Mouse (Mus musculus): ENCODE results near the gene Tacr2. TPM values are rescaled to one million over a fixed set of nuclear protein-coding genes. Genes with fewer than 3 reads are reported as not detected.

The Tacr2 gene
- polyA plus RNA-seq, 1 experiment from 2014 or later, result not detected

- no peaks in the 10 kb centered on the region for H3K36me3 ChIP-seq (ENCODE audit: control insufficient read depth, insufficient read depth, low read length)
- 0 out of 2 replicates have a peak, but pooled peaks cover 5% of the 10 kb centered on the region for H3K4me1 ChIP-seq (ENCODE audit: control insufficient read depth, insufficient read depth, low read length)
- H3K9ac ChIP-seq (ENCODE audit: low read length), result peak within 1 kb of the TSS; percentile 70
- peak within 1 kb of the TSS; percentile 59 for H3K4me3 ChIP-seq (ENCODE audit: low read depth, low read length)
- DNase-seq (ENCODE audit: low spot score) (peak; percentile 98), ATAC-seq (ENCODE audit: insufficient number of reproducible peaks, low FRiP score, low TSS enrichment, low read depth) (peak; percentile 92)
- no peaks in the 10 kb centered on the region for H3K9me3 ChIP-seq (ENCODE audit: control insufficient read depth, low read length)
- no peaks in the 10 kb centered on the region for H3K27me3 ChIP-seq (ENCODE audit: control insufficient read depth, insufficient read depth, low read length)
- peak within 1 kb of the TSS; percentile 95 for H3K4me2 ChIP-seq (ENCODE audit: low read depth, severe bottlenecking)
- under 1% methylated on average over 58 of the region's 59 CpGs for WGBS
- H3K27ac ChIP-seq (replicated peaks; ENCODE audit: low read depth, low read length), result no peak within 1 kb of the TSS
Measured at GRCm38 (mm10) chr10:62230708-62231394, 21.4 kb upstream of the Tacr2 start, which contains the start of gene Tspan15. TSS of gene Tspan15 (minus strand) at chr10:62231251.

GRCm38 (mm10) chr10:62231395-62231732, 20.9 kb upstream of the Tacr2 start:
- H3K9ac ChIP-seq (ENCODE audit: low read length), result 0 out of 2 replicates have a peak overlapping the region, but pooled peaks have one; percentile 12
- H3K4me1 ChIP-seq (ENCODE audit: control insufficient read depth, insufficient read depth, low read length), result 0 out of 2 replicates have a peak, but pooled peaks cover 2% of the 10 kb centered on the region
- no peaks in the 10 kb centered on the region for H3K27me3 ChIP-seq (ENCODE audit: control insufficient read depth, insufficient read depth, low read length)
- H3K27ac ChIP-seq (replicated peaks; ENCODE audit: low read depth, low read length), result no peak overlapping the region
- peak; percentile 45; the same call in 1 of the 2 replicates for ATAC-seq (ENCODE audit: insufficient number of reproducible peaks, low FRiP score, low TSS enrichment, low read depth)
- H3K4me2 ChIP-seq (ENCODE audit: low read depth, severe bottlenecking), result peak overlapping the region; percentile 95
- no peak for DNase-seq (ENCODE audit: low spot score)
- H3K9me3 ChIP-seq (ENCODE audit: control insufficient read depth, low read length), result no peaks in the 10 kb centered on the region
- H3K4me3 ChIP-seq (ENCODE audit: low read depth, low read length), result peak overlapping the region; percentile 59
- 3% methylated on average over 13 of the region's 13 CpGs for WGBS
- H3K36me3 ChIP-seq (ENCODE audit: control insufficient read depth, insufficient read depth, low read length), result no peaks in the 10 kb centered on the region

- Histone ChIP-seq H3K27ac (replicated peaks; ENCODE audit: low read depth, low read length) (no peak overlapping the region), H3K4me2 (ENCODE audit: low read depth, severe bottlenecking) (no peak overlapping the region), H3K4me1 (ENCODE audit: control insufficient read depth, insufficient read depth, low read length) (0 out of 2 replicates have a peak, but pooled peaks cover 2% of the 10 kb centered on the region), H3K4me3 (ENCODE audit: low read depth, low read length) (no peak overlapping the region), H3K9me3 (ENCODE audit: control insufficient read depth, low read length) (no peaks in the 10 kb centered on the region), H3K9ac (ENCODE audit: low read length) (no peak overlapping the region), H3K27me3 (ENCODE audit: control insufficient read depth, insufficient read depth, low read length) (no peaks in the 10 kb centered on the region), H3K36me3 (ENCODE audit: control insufficient read depth, insufficient read depth, low read length) (no peaks in the 10 kb centered on the region)
- DNase-seq (ENCODE audit: low spot score) (no peak), ATAC-seq (ENCODE audit: insufficient number of reproducible peaks, low FRiP score, low TSS enrichment, low read depth) (no peak)
- 65% methylated on average over 3 of the region's 3 CpGs for WGBS
Measured at GRCm38 (mm10) chr10:62231811-62232210, 20.4 kb upstream of the Tacr2 start.

- Histone ChIP-seq H3K4me3 (ENCODE audit: low read depth, low read length) (no peak overlapping the region), H3K9me3 (ENCODE audit: control insufficient read depth, low read length) (no peaks in the 10 kb centered on the region), H3K27ac (replicated peaks; ENCODE audit: low read depth, low read length) (no peak overlapping the region), H3K4me2 (ENCODE audit: low read depth, severe bottlenecking) (no peak overlapping the region), H3K36me3 (ENCODE audit: control insufficient read depth, insufficient read depth, low read length) (no peaks in the 10 kb centered on the region), H3K4me1 (ENCODE audit: control insufficient read depth, insufficient read depth, low read length) (no peaks in the 10 kb centered on the region), H3K27me3 (ENCODE audit: control insufficient read depth, insufficient read depth, low read length) (no peaks in the 10 kb centered on the region), H3K9ac (ENCODE audit: low read length) (no peak overlapping the region)
- DNase-seq (ENCODE audit: low spot score), result no peak
- 84% methylated on average over 6 of the region's 6 CpGs for WGBS
- ATAC-seq (ENCODE audit: insufficient number of reproducible peaks, low FRiP score, low TSS enrichment, low read depth), result no peak
Measured at GRCm38 (mm10) chr10:62236165-62236564, 16.1 kb upstream of the Tacr2 start.

- H3K4me1 ChIP-seq (ENCODE audit: control insufficient read depth, insufficient read depth, low read length), result no peaks in the 10 kb centered on the region
- H3K9ac ChIP-seq (ENCODE audit: low read length), result no peak overlapping the region
- no peaks in the 10 kb centered on the region for H3K27me3 ChIP-seq (ENCODE audit: control insufficient read depth, insufficient read depth, low read length)
- no peak for ATAC-seq (ENCODE audit: insufficient number of reproducible peaks, low FRiP score, low TSS enrichment, low read depth)
- no peaks in the 10 kb centered on the region for H3K36me3 ChIP-seq (ENCODE audit: control insufficient read depth, insufficient read depth, low read length)
- no peak overlapping the region for H3K4me3 ChIP-seq (ENCODE audit: low read depth, low read length)
- H3K27ac ChIP-seq (replicated peaks; ENCODE audit: low read depth, low read length), result no peak overlapping the region
- H3K9me3 ChIP-seq (ENCODE audit: control insufficient read depth, low read length), result no peaks in the 10 kb centered on the region
- WGBS, result 89% methylated on average over 10 of the region's 10 CpGs
- H3K4me2 ChIP-seq (ENCODE audit: low read depth, severe bottlenecking), result no peak overlapping the region
- DNase-seq (ENCODE audit: low spot score), result no peak
Measured at GRCm38 (mm10) chr10:62237205-62237604, 15.0 kb upstream of the Tacr2 start.

GRCm38 (mm10) chr10:62238688-62239087, 13.6 kb upstream of the Tacr2 start:
- ATAC-seq (ENCODE audit: insufficient number of reproducible peaks, low FRiP score, low TSS enrichment, low read depth) (no peak), DNase-seq (ENCODE audit: low spot score) (no peak)
- no peak overlapping the region for H3K9ac ChIP-seq (ENCODE audit: low read length)
- H3K4me1 ChIP-seq (ENCODE audit: control insufficient read depth, insufficient read depth, low read length), result no peaks in the 10 kb centered on the region
- H3K4me3 ChIP-seq (ENCODE audit: low read depth, low read length), result no peak overlapping the region
- H3K27me3 ChIP-seq (ENCODE audit: control insufficient read depth, insufficient read depth, low read length), result no peaks in the 10 kb centered on the region
- no peaks in the 10 kb centered on the region for H3K36me3 ChIP-seq (ENCODE audit: control insufficient read depth, insufficient read depth, low read length)
- H3K27ac ChIP-seq (replicated peaks; ENCODE audit: low read depth, low read length), result no peak overlapping the region
- WGBS, result 92% methylated on average over 3 of the region's 3 CpGs
- H3K4me2 ChIP-seq (ENCODE audit: low read depth, severe bottlenecking), result no peak overlapping the region
- H3K9me3 ChIP-seq (ENCODE audit: control insufficient read depth, low read length), result no peaks in the 10 kb centered on the region

GRCm38 (mm10) chr10:62239270-62239669, 13.0 kb upstream of the Tacr2 start:
- DNase-seq (ENCODE audit: low spot score) (no peak), ATAC-seq (ENCODE audit: insufficient number of reproducible peaks, low FRiP score, low TSS enrichment, low read depth) (no peak)
- Histone ChIP-seq H3K4me1 (ENCODE audit: control insufficient read depth, insufficient read depth, low read length) (no peaks in the 10 kb centered on the region), H3K9ac (ENCODE audit: low read length) (no peak overlapping the region), H3K9me3 (ENCODE audit: control insufficient read depth, low read length) (no peaks in the 10 kb centered on the region), H3K4me2 (ENCODE audit: low read depth, severe bottlenecking) (no peak overlapping the region), H3K4me3 (ENCODE audit: low read depth, low read length) (no peak overlapping the region), H3K27ac (replicated peaks; ENCODE audit: low read depth, low read length) (no peak overlapping the region), H3K36me3 (ENCODE audit: control insufficient read depth, insufficient read depth, low read length) (no peaks in the 10 kb centered on the region), H3K27me3 (ENCODE audit: control insufficient read depth, insufficient read depth, low read length) (no peaks in the 10 kb centered on the region)
- WGBS, result 63% methylated on average over 6 of the region's 6 CpGs

- 79% methylated on average over 10 of the region's 10 CpGs for WGBS
- DNase-seq (ENCODE audit: low spot score), result no peak
- no peaks in the 10 kb centered on the region for H3K36me3 ChIP-seq (ENCODE audit: control insufficient read depth, insufficient read depth, low read length)
- no peaks in the 10 kb centered on the region for H3K27me3 ChIP-seq (ENCODE audit: control insufficient read depth, insufficient read depth, low read length)
- no peak overlapping the region for H3K4me3 ChIP-seq (ENCODE audit: low read depth, low read length)
- no peak overlapping the region for H3K4me2 ChIP-seq (ENCODE audit: low read depth, severe bottlenecking)
- H3K4me1 ChIP-seq (ENCODE audit: control insufficient read depth, insufficient read depth, low read length), result no peaks in the 10 kb centered on the region
- no peak for ATAC-seq (ENCODE audit: insufficient number of reproducible peaks, low FRiP score, low TSS enrichment, low read depth)
- H3K9me3 ChIP-seq (ENCODE audit: control insufficient read depth, low read length), result no peaks in the 10 kb centered on the region
- no peak overlapping the region for H3K9ac ChIP-seq (ENCODE audit: low read length)
- no peak overlapping the region for H3K27ac ChIP-seq (replicated peaks; ENCODE audit: low read depth, low read length)
Measured at GRCm38 (mm10) chr10:62242358-62242757, 9.9 kb upstream of the Tacr2 start.

GRCm38 (mm10) chr10:62242896-62243295, 9.3 kb upstream of the Tacr2 start:
- no peaks in the 10 kb centered on the region for H3K36me3 ChIP-seq (ENCODE audit: control insufficient read depth, insufficient read depth, low read length)
- H3K27me3 ChIP-seq (ENCODE audit: control insufficient read depth, insufficient read depth, low read length), result no peaks in the 10 kb centered on the region
- H3K27ac ChIP-seq (replicated peaks; ENCODE audit: low read depth, low read length), result no peak overlapping the region
- no peak overlapping the region for H3K9ac ChIP-seq (ENCODE audit: low read length)
- H3K4me1 ChIP-seq (ENCODE audit: control insufficient read depth, insufficient read depth, low read length), result no peaks in the 10 kb centered on the region
- ATAC-seq (ENCODE audit: insufficient number of reproducible peaks, low FRiP score, low TSS enrichment, low read depth) (no peak), DNase-seq (ENCODE audit: low spot score) (peak; percentile 47)
- 47% methylated on average over 13 of the region's 13 CpGs for WGBS
- H3K9me3 ChIP-seq (ENCODE audit: control insufficient read depth, low read length), result no peaks in the 10 kb centered on the region
- H3K4me3 ChIP-seq (ENCODE audit: low read depth, low read length), result no peak overlapping the region
- no peak overlapping the region for H3K4me2 ChIP-seq (ENCODE audit: low read depth, severe bottlenecking)
